Mouse (Mus musculus) megakaryocyte, embryonic 14.5 days (primary cell): ENCODE results near the gene Ankrd28. TPM values are rescaled to one million over a fixed set of nuclear protein-coding genes. Genes with fewer than 3 reads are reported as not detected.

Experiments used
- H3K27me3 ChIP-seq: replicated peaks from 2 replicates; pipeline ENCODE3; 2012; ENCODE audit warnings: inconsistent platforms
- H3K36me3 ChIP-seq: replicated peaks from 2 replicates; pipeline ENCODE3; 2012; ENCODE audit warnings: low read length, inconsistent platforms, mixed read lengths
- H3K4me1 ChIP-seq: 2 replicates; pipeline ENCODE4 v1.6.1; 2012; ENCODE audit warnings: inconsistent platforms
- H3K4me3 ChIP-seq: replicated peaks from 2 replicates; pipeline ENCODE3; 2012; ENCODE audit warnings: moderate library complexity, mild to moderate bottlenecking, inconsistent platforms
- H3K9me3 ChIP-seq: 2 replicates; pipeline ENCODE4 v1.6.1; 2012; ENCODE audit warnings: inconsistent platforms
- FLI1 ChIP-seq: IDR thresholded peaks from 2 replicates; pipeline ENCODE4 v1.6.1; 2012; ENCODE audit warnings: low read length, inconsistent platforms, mixed read lengths
- GATA1 ChIP-seq: IDR thresholded peaks from 3 replicates; pipeline ENCODE4 v1.6.1; 2012; ENCODE audit warnings: mixed read lengths, low read length, inconsistent platforms, borderline replicate concordance
- polyA plus RNA-seq: library from polyadenylated mRNA; stranded (reverse); fragments of >175 nt; gene quantifications from 2 replicates; pipeline ENCODE4 v1.2.3, GENCODE M21; 2012; ENCODE audit warnings: low replicate concordance; ENCODE audit not compliant: insufficient read depth

Ankrd28 gene
- polyA plus RNA-seq, 1 experiment, result 4.0 TPM

DNA sequence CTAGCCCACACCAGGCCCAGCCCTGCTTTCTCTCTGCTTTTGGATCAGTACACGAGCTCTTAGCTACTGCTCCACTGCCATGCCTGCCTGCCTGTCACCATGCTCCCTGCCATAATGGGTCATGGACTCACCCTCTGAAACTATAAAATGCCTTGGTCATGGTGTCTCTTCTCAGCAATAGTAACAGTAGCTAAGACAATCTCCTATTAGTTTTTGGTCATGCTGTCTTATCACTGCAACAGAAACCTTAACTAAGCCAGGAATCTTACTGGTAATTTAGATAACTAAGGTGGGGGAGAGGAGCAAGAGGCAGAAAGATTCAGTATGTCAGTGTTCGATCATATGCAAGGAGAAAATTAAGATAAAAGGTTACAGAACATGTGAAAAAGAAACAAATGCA is 112.1 kb downstream of the Ankrd28 start:
- TF ChIP-seq GATA1, result no peak
- no peak for TF ChIP-seq FLI1
- Histone ChIP-seq H3K36me3 (peaks cover 100% of the 10 kb centered on the region), H3K4me1 (peaks cover 11% of the 10 kb centered on the region), H3K9me3 (no peaks in the 10 kb centered on the region), H3K27me3 (no peaks in the 10 kb centered on the region), H3K4me3 (no peak overlapping the region)

DNA sequence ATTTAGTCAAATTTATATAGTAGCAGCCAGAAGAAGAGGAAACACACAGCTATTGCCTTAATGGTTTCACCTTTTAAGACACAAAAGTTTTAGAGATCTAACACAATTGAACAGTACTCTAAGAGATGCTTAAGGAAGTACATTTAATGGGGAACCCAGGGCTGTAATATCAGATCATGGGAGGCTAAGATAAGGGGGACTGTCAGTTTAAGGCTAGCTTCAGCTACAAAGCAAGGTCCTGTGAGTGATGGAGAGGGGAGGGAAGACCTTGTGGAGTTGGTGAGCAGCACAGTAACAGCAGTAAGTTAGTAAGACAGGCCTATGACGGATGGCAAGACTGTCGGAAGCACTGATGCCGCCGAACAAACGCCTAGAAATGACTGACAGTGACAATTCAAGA is 113.1 kb downstream of the Ankrd28 start:
- TF ChIP-seq GATA1 (no peak), FLI1 (no peak)
- H3K4me1 ChIP-seq, result peaks cover 11% of the 10 kb centered on the region
- no peaks in the 10 kb centered on the region for H3K27me3 ChIP-seq
- peaks cover 100% of the 10 kb centered on the region for H3K36me3 ChIP-seq
- no peak overlapping the region for H3K4me3 ChIP-seq
- no peaks in the 10 kb centered on the region for H3K9me3 ChIP-seq

DNA sequence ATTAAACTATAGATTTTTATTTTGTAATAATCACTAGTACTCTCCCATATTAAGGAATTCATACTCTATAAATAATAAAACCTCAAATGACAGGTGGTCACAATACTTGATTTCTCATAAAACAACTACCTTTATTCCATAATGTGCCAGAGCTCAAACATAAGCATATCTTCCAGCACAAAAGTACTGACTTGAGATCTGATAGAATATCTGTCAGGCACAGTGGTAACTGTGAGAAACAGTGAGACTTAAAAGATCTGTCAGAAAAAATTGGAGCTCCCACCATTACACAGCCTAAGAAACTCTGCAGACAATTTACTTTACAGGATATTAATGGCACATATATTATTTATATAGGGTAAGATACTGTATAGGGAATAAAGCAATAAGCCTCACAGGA is 114.8 kb downstream of the Ankrd28 start:
- H3K36me3 ChIP-seq, result peaks cover 99% of the 10 kb centered on the region
- H3K4me3 ChIP-seq, result no peak overlapping the region
- H3K27me3 ChIP-seq, result no peaks in the 10 kb centered on the region
- TF ChIP-seq GATA1 (no peak), FLI1 (no peak)
- peaks cover 14% of the 10 kb centered on the region for H3K4me1 ChIP-seq
- no peaks in the 10 kb centered on the region for H3K9me3 ChIP-seq

DNA sequence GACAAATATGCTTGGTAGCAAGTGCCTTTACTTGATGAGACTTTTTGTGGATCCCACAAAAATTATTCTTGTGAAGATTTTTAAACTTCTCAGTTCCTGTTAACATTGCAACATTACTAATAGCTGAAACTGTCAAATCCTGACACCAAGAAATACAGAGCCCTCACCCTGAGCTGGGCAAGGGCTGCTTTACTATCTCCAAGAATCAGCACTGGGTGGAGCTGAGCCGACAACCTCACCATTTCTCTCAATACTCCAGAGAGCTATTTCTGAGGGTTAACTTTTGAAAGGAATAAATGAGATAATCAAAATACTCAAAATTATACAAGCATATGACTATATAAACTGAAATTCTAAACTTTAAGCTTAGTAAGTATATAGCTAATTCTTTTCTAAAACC is 121.1 kb downstream of the Ankrd28 start:
- no peak for TF ChIP-seq GATA1
- TF ChIP-seq FLI1, result no peak
- H3K4me1 ChIP-seq, result peaks cover 11% of the 10 kb centered on the region
- no peak overlapping the region for H3K4me3 ChIP-seq
- no peaks in the 10 kb centered on the region for H3K9me3 ChIP-seq
- H3K36me3 ChIP-seq, result peaks cover 99% of the 10 kb centered on the region
- H3K27me3 ChIP-seq, result no peaks in the 10 kb centered on the region

DNA sequence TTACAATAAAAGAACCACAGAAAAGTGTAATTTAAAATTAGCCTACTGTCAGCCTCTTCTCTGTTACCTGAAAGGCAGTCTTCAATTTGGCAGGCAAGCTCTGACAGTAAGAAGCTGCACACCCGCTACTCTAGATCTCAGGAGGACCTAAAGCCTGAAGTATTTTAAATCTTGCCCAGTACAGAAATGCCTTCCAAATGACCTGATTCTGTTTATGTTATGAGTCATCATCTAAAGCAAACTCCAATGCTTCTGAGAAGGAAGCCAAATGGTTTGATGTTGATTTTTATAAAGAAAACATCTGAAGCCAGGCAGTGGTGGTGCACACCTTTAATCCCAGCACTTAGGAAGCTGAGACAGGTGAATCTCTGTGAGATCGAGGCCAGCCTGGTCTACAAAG is 130.1 kb downstream of the Ankrd28 start:
- no peak overlapping the region for H3K4me3 ChIP-seq
- H3K36me3 ChIP-seq, result peaks cover 98% of the 10 kb centered on the region
- TF ChIP-seq GATA1, result no peak
- no peak for TF ChIP-seq FLI1
- peaks cover 51% of the 10 kb centered on the region for H3K4me1 ChIP-seq
- H3K9me3 ChIP-seq, result no peaks in the 10 kb centered on the region
- no peaks in the 10 kb centered on the region for H3K27me3 ChIP-seq

DNA sequence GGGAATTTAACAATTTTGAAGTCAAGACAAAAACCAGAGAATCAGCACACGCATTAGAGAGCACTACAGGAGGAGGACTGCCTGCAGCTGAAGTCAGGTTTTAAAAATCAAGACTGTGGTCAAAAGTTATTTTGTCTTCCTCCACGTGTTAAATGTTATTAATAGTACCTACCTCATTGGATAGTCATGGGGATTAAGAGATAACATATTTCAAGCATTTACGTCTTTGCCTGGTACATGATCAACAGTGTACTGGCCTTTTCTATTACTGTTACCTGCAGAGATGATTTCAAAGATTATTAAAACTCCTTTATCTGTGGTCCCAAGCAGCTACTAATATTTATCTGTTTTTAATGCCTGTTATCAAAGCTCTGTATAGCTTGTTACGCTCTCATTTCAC is 132.7 kb downstream of the Ankrd28 start:
- H3K36me3 ChIP-seq, result peaks cover 96% of the 10 kb centered on the region
- H3K4me1 ChIP-seq, result peaks cover 61% of the 10 kb centered on the region
- no peak overlapping the region for H3K4me3 ChIP-seq
- TF ChIP-seq GATA1 (no peak), FLI1 (no peak)
- H3K27me3 ChIP-seq, result no peaks in the 10 kb centered on the region
- H3K9me3 ChIP-seq, result no peaks in the 10 kb centered on the region

DNA sequence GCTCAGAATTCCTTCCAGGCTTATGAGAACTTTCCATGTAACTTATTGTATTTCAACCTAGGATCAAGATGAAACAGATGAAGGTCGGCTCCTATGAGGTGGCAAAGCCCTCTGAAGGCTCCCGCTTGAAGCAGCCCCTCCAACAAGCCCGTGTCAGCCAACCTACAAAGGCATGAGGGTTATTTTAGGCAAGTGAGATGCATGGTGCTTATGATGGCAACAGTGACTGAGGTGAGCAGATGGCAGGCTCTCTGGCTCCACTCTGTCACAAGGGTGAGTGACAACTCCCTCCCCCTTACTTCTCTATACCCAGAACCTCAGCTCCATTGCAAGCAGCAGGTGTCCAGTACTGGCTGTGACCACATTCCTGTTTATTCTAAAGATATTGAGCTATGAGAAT is 133.1 kb downstream of the Ankrd28 start:
- Histone ChIP-seq H3K4me3 (no peak overlapping the region), H3K27me3 (no peaks in the 10 kb centered on the region), H3K36me3 (peaks cover 95% of the 10 kb centered on the region), H3K4me1 (peaks cover 65% of the 10 kb centered on the region), H3K9me3 (no peaks in the 10 kb centered on the region)
- TF ChIP-seq GATA1, result no peak
- no peak for TF ChIP-seq FLI1

DNA sequence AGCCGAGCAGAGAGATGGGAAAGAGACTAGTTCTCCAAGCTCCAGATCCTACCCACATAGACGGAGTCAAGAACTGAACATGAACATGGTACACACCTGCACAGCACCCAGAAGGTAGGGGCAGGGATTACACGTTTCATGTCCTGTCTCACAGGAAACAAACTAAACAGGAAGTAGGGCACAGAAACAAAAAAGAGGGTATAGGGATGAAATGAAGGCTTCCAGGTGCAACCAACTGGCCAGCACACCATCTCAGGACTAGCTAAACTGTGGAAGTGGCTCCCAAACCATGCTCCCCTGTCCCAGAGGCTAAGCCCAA is 133.5 kb downstream of the Ankrd28 start:
- H3K4me1 ChIP-seq, result peaks cover 67% of the 10 kb centered on the region
- peaks cover 95% of the 10 kb centered on the region for H3K36me3 ChIP-seq
- H3K9me3 ChIP-seq, result no peaks in the 10 kb centered on the region
- no peaks in the 10 kb centered on the region for H3K27me3 ChIP-seq
- no peak for TF ChIP-seq FLI1
- TF ChIP-seq GATA1, result no peak
- H3K4me3 ChIP-seq, result no peak overlapping the region

DNA sequence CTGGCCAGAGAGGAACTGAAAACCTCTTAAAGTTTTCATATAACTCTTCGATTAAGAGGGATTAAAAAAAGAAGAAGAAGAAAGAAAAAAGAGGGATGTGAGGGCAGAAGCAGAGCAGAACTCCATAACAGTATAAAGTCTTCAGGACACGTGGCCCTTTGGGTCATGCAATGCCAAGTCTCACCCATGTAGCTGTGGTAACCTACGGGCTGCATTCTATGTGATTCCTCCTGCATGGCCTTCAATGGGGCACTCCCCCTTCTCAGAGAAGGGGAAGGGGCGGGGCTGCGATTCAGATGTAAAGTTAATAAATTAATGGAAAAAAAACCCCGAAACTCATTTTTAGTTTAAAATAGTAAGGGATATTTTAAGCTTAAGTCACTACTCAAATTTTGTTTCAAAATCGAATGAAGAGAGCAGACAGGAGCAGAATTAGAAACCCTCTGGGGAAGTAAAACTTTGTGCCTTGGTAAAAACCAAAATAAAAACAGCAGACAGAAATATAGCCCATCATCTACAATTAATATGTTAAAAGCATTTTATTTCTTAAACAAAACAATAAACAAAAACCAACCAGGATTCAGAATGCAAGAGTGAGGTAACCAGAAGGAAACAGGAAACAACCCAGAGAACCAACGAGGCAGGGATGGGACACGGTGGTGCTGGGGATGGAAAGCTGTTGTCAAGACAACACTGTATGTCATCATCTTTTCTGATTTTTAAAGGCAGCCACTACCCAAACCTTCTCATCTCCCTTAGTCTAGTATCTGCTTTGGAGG is 134.1 kb downstream of the Ankrd28 start:
- Histone ChIP-seq H3K4me1 (peaks cover 70% of the 10 kb centered on the region), H3K4me3 (no peak overlapping the region), H3K27me3 (no peaks in the 10 kb centered on the region), H3K36me3 (peaks cover 93% of the 10 kb centered on the region), H3K9me3 (no peaks in the 10 kb centered on the region)
- no peak for TF ChIP-seq GATA1
- no peak for TF ChIP-seq FLI1

DNA sequence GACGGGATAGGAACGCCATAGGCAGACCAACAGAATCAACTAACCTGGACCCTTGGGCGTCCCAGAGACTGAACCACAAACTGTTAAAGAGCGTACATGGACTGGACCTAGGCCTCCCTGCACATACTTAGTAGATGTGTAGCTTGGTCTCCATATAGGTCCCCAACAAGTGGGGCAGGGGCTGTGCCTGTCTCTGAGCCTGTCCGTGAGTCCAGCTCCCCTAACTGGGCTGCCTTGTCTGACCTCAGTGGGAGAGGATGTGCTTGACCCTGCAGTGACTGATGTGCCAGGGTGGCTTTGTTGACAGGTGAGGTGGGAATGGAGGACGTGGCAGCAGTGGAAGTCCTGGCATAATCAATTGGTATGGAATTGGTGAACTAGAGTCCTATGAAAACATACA is 137.9 kb downstream of the Ankrd28 start:
- Histone ChIP-seq H3K27me3 (no peaks in the 10 kb centered on the region), H3K4me3 (peak overlapping the region; percentile 23), H3K4me1 (peaks cover 84% of the 10 kb centered on the region), H3K9me3 (no peaks in the 10 kb centered on the region), H3K36me3 (peaks cover 57% of the 10 kb centered on the region)
- TF ChIP-seq GATA1 (no peak), FLI1 (no peak)
